Mouse (Mus musculus) adrenal gland (tissue): Measurements from ENCODE around the gene Ceacam19.

ENCODE experiments used
- intact Hi-C: fragments of 180-260 bp; cut with DNase I; formaldehyde crosslinking; loops from one replicate; pipeline ENCODE4 v1.15.1; 2025

Gene Ceacam19

DNA sequence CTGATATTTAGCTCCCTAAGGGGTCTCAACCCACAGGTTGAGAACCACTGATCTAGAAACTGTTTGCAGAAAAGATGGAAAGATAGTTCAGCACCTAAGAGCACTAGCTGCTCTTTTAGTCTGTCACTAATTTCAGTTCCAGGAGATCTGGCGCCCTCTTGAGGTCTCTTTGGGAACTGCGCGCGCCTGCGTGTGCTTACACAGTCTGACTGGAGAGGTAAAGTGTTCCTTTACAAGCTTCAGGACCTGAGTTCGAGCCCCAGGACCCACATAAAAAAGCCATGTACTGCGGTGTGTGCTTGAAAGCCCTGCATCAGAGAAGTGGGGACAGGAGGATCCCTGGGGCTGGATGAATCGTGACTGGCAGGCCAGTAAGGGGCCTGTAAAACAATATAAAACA, 2.1 kb upstream of the Ceacam19 start:
- intact Hi-C loops: no loop called here

DNA sequence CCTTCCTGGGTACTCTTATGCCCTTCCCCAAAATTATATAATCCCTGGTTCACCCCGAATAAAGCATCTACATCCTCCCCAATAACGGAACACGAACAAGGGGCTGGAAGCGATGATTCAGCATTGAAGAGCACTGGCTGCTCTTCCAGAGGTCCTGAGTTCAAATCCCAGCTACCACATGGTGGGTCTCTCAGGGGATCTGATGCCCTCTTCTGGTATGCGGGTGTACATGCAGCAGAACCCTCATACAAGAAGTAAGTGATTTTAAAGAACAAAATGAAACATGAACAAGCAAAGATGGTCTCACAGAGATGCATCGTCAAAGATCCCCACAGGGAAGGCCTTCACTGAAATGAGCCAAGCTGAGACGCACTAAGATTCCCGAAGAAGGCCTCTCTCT, 7.0 kb downstream of the Ceacam19 start:
- intact Hi-C loops: no loop called here

DNA sequence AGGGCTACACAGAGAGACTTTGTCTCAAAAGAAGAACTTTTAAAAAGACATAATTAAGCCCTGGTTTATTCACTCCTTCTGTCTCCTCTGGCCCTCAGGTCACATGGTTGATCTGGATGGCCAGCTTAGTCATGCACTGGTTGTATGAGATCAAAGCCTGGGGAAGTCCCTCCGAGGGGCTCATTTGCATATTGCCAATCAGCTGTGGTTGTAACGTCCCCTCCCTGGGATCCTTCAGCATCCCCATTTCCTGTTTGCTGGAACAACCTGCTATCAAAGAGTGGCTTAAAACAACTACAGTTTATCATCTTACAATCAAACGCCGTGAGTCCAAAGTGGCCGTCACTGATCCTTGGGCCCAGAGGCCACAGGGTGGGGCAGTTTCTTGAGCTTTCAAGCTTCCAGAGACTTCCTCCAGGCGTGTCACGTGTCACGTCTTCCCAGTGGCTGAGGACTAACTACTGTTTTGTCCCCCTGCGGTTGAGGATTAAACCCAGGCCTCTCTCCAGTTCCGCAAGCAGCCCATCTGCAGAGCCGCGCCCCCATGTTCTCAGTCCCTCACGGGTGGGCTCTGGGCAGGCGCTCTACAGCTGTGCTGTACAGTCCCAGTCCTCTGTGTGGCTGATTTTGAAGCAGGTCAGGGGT, 10.9 kb downstream of the Ceacam19 start:
- intact Hi-C loops: no loop called here

DNA sequence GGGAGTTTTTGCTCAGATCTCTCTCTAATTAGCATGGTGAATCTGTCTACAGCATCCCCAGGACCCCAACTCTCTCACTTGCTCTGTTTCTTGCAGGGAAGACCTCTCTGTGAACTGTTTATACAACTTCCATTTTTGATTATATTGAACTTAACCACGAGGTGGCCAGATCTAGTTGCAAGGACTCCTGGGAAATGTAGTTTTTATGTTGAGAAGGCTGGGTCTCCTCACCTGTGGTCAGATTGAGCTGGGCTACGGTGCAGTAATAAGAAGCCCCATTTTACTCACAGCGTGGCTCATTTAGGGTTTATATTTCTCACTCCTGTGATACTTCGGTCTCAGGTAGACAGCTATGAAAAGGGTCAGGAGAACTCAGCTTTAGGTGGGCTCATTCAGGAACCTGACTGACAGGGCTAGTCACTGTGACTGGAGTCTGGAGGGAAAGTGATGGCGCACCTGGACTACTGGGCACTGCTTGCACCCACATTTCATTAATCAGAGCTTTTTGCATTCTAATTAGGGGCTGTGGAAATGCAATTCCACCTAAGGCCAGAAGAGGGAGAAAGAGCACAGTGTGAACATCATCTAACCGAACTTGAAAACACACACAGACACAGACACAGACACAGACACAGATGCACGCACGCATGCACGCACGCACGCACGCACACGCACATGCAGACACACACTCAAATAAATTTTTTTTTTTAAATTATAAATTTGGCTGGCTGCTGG, 11.7 kb downstream of the Ceacam19 start:
- intact Hi-C loops: no loop called here

DNA sequence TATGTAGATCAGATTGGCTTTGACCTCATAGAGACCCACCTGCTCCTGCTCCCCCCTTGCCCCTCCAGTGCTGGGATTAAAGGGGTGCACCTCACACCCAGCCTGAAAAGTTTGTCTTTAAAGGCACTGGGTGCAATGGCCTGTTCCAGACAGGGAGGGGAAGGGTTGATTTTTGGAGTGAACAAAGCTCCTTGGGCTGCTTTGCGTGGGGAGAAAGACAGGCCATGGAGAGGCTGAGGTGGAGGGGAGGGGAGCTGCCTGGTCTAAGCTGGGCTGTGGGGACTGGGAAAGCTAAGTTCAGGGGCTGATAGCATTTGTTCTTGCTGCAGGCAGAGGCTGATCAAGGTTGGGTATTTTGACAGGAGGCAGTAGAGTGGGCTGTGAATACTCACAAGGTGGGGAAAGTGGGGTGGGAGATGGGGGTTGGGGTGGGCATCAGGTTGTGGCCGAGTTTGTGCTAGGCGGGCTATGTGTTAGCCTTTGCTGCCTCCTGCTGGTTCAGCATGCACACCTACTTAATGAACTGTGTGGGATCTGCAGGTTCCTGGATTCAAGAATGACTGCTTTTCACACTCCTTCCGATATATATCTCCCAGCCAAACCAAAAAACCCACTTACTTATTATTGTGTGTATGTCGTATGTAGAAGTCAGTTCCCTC, 15.7 kb downstream of the Ceacam19 start:
- intact Hi-C loops: loop anchor here (2.0 kb wide), 1 partner anchor 71 kb away; no protein-coding TSS in a partner anchor

DNA sequence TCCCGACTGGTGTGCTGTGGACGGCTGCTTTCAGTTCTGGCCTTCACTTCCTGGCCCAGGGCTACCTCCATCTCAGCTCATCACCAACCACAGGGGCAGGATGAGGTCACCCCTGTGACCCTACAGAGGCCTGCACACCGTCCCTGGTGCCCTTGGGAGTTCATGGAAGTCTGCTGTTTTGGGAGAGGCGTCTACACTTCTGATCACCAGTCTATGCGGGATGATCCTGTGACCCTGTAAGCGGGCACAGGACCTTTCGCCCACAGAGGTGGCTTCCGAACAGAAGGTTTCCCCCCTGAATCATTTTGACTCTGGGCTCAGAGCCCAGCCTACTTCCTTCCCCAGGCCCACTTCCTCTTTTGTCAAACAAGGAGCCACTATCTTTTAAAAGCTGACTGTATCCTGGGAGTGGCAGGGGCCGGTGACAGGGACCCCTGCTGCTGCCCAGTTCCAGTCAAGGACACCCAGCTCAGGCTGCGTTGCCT, 16.6 kb downstream of the Ceacam19 start:
- intact Hi-C loops: no loop called here

DNA sequence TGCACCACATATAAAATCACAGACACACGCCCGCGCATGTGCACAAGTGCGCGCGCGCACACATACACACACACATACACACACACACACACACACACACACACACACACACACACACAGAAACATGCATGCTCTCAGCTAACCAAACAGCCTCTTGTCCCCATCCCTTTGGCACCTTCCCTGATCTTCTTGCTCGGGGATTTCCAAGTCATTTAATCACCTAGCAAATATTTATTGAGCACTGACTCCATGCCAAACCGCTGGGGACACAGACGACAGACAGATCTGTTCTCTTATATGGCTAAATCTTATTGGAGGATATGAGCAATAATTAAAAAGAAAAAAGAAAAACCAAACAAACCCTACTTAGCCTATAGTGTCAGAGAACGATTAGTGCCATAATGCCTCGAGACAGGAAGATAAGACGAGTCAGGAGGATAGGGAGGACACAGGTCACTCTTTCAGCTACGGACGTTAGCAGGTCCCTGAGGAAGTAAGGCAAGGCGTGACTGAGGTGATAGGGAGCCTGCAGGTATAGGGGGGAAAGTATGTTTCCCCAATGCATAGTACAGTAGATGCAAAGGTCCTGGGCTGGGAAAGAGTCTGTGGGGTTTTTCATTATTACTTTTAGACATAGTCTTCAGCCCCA, 19.9 kb downstream of the Ceacam19 start:
- intact Hi-C loops: no loop called here

DNA sequence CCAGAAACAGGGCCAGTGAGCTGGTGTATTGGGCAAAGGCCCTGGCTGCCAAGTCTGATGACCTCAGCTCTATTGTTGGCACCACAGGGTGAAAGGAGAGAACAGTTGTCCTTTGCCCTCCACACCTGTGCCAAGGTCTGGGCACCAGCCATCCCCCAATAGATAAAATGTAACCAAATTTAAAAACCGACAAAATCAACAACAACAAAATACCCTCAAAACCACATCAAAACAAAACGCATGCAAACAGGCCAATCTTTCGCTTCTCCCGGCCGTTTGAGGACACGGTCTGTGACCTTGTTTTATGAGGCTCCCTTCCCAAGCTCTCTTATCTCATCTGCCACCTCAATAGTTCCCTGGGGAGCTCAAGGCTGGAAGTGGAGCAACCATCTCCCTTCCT, 21.3 kb downstream of the Ceacam19 start:
- intact Hi-C loops: no loop called here

DNA sequence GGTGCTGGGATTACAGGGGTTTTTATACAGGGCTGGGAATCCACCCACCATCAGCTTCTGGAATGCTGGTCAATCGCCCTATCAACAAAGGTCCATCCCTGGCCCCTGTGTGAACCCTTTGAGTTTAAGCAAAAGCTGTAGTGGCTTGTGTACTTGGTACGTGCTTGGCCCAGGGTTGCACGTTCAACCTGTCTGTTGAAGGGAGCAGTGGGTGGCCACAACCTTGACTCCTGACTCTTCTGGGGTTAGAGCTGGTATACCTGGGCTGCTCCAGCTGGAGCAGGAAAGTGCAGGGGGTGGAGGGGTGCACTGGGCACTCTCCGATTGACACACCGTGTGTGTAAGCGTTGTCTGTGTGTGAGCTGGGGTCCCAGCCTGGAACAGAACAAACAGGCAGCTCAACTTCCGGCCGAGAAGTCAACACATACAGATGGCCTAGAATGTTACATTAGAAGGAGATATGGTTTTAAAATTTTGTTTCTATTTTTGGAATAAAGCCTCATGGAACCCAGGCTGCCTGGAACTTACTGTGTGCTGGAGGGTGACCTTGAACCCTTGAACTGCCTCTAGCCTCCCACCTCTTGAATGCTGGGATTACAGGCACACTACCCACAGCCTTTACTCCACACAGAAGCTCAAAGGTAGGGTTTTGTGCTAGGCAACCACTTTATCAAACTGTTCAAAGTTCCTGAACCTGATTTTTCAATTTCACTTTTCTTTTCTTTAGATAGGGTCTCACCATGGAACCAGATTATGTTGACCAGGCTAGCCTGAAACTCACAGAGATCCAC, 22.3 kb downstream of the Ceacam19 start:
- intact Hi-C loops: no loop called here

DNA sequence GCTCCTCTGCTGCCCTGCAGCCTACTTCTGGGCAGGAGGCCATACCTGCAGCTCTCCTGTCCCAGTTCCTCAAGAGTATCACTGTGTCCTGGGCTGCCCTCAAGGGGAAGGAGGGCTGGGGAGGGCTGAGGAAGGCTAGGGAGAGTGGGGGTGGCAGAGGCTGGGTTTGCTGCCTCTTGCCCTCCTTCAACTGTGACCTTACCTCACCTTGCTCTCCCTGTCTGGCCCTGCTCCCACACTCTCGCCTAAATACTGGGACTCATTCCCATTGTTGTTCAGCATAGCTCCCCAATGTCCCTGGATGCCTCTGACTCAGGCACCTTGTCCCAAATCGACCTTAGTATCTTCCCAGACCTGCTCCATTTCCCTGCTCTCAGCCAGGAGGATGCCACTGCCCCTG, 23.5 kb downstream of the Ceacam19 start:
- intact Hi-C loops: no loop called here

DNA sequence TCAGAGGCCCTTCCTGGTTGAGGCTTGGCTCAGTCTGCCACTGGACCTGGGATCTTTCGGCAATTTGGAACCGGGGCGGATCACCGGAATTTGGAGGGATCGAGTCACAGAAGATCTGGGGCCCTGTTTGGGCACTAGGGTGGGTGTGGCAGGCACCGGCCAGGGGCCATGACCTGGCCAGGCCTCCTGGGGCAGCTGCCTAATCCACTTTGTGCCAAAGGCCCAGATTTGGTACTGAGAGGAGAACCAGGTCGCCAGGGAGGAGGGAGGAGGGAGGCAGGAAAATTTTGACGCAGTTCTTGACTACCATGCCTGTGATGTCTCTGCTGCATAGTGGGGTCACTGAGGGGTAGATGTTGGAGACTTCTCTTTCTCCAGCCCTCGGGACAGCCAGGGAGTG, 26.6 kb downstream of the Ceacam19 start, which contains the start of gene Ceacam16:
Ceacam16 (minus strand) TSS at position 101 of the 400 bp plus-strand sequence.
- intact Hi-C loops: no loop called here

DNA sequence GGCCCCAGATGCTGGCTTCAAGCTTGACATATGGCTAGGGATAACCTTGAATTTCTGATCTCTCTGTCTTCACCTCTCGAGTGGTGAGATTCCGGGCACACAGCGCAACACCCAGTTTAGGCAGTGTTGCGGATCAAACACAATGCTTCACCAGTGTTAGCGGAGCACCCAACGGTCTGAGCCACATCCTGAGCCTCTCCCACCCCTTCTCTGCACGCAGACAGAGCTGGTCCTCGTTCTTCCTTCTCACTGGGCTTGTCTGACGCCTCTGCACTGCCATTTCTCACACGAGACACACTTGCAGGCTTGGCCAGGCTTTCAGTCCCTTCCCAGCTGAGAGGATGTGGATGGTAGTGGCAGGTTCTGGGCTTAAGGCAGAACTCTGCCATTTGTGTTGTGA, 28.0 kb downstream of the Ceacam19 start:
- intact Hi-C loops: no loop called here

DNA sequence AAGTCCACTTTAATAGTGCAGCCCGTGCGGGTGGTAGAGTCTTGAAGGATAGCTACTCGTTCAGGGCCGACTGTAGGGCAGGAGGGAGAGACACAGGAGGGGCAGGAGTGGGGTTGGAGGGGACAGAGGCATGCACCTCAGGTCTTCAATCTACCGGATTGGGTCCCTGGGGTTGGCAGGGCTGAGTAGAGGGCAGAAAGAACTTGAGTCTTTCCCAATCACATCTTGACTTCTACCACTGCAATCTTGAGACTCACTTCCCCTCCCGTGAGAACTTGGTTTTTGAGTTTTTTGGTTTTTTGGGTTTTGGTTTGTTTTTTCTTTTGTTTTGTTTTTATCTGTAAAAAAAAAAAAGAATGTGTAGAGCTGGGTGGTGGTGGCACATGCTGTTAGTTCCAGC, 31.5 kb downstream of the Ceacam19 start:
- intact Hi-C loops: no loop called here

DNA sequence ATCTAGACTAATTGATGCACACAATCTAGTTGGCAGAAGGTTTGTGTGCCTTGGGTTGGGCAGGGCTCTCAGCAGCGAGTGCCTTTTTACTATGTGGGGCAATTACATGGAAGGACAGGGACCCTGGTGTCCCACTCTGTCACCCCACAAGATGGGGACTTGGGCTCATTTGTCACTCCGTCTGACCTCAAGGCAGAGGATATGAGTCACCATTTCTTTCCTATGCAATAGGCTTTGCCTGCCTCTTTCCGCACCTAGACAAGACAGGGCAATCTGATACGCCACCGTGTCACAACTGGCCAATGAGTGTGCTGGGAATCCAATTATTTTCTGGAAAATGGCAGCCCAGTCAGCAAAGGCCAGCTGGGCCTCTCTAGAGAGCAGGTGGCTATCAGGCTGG, 32.1 kb downstream of the Ceacam19 start:
- intact Hi-C loops: no loop called here

DNA sequence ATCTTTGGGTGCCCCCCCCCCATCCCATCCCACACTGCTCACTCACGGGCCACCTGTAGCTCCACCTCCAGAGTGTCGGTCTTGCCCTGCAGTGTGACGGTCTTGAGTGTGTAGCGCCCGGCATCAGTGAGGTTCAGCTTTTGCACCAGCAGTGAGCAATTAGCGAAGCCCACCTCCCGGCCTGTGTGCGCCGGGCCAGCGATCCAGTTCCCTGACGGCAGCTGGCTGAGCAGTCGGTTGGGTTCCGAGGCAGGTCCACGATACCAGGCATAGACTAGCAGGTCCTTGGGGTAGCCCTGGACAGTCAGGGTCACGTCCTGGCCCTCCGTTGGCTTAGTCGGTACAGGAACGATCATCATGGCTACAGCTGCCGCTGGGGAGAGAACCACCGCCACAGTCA, 34.2 kb downstream of the Ceacam19 start:
- intact Hi-C loops: no loop called here

DNA sequence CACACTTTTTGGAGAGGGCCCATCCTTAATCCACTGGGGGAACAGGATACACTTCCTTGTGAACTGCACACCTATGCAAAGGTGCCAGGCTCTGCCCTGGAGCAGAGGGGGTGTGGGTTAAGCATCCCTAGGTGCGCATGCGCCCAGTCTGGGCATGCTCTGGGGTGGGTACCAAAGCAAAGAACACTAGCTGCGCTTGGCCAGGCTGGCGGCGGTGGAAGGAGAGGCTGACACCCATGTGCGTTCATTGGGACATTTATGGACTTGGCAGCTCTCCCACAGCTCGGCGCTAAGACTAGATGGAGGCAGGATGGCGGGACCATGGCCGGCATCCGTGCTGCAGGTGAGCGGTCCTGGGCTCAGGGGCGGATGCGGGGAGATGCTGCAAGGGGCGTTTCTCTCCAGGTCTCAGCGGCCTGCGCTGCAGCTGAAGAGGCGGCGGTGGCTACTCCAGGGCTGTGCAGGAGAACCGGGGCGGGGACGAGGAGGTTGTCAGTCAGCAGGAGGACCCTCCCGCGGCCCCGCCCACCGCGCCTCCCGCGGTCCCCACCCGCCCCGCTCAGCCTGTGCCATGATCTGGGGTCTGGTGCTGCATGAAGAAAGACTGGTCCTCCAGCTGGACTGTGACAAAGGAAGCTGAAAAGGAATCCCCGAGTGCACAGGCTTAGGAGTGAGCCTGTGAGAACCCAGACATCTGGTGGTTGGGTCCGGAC, 35.8 kb downstream of the Ceacam19 start, which contains the start of gene Gm19345:
Gm19345 (plus strand) TSS at position 146 of the 713 bp plus-strand sequence.
- intact Hi-C loops: no loop called here

DNA sequence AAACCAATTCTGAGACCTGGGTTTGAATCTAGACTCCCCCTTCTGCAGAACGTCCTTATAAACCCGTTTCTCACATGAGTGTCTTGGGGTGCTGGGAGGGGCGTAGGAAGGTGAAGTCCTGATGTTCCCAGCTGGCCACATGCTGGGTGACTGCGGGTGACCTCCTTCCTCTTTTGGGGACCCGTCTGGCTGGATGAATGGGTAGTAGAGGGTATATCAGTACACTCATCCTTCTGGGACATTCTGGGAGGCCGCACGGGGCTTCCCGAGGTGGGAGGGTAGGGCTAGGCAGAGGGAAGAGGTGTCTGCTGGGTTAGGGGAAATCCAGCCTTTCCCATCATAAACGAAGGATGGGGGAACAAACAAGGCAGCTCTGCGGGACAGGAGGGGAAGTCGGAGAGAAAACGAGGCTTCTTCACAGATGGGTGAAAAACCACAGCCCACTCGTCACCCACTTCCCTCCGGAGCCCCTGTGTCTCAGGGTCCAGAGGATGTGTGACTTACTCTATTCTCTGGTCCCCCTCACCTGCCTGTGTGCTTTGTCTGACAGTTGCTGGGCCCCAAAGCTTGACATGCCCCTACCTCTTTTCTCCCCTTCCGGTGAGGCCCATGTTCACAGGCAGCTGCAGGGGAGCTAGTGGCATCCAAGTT, 43.1 kb downstream of the Ceacam19 start:
- intact Hi-C loops: loop anchor here (1.0 kb wide), 1 partner anchor 40 kb away; no protein-coding TSS in a partner anchor

DNA sequence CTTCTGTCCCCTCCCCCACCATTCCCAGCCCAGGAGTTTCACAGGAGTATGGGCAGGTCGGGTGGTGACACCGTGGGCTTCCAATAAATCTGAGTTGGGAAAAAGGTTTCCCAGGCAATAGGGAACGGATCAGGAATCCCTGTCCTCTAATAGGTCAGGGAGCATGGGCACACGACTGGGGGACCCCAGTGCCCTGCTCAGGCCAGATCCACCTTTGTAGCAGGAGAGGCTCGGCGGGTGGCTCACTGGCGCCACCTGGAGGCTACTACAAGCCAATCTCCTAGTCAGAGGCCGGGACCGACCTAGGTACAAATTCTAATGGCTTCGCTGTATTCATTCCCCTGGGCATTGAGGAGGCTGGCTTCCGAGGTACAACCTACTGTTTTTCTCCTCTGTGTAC, 44.2 kb downstream of the Ceacam19 start:
- intact Hi-C loops: no loop called here

DNA sequence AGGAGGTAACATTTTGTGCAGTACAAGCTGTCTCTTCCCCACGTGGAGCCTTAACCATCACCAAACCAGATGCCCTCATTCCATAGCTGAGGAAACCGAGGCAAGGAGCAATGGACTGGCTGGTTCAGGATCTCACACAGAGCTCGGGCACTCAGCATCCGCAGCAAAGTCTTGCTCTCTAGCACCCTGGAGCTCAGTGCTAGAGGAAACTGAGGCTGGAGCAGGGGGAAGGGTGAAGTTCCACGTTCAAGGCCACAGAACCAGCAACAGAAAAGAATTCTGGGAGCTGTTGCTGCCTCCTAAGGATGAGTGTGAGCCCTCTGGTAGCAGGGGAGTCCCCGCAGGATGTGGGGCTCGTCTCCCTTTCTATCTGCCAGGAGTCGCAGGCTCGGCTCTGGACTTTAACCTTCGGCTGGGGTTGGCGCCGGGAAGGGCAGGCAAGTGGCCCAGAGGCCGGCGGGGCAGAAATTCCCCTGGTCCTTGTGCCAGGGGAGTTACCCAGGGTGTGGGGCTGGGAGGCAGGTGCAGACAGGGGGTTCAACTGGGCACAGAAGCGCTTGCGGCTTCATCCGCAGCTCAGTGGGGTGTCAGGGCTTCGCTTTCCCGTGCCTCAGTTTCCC, 44.8 kb downstream of the Ceacam19 start:
- intact Hi-C loops: no loop called here
